Mouse (Mus musculus): ENCODE measurements at regions not wholly inside any gene's neighbourhood (a gene's known extent, or its start where the extent isn't known, plus 50 kb on each side); places are given as distances from the start of the nearest gene placed in this dataset.

DNA sequence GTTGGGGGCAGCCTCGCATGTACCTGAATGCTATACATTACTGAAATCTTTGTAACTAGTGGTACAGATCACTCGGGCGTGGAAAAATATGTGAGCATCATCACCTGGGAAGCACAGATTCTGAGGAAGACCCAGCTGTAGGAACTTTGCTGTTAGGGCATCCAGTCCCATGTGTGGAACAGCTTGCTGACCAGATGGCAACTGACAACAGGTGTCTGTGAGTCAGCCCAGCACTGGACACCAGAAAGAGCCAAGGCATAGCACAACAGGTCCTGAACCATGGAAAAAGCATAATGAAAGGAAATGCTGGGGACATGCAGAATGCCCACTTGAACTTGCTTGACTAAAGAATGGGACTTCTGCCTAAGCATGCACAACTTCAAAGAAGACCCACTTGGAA lies 115.3 kb upstream of the Igf1 start:
- Histone ChIP-seq H3K4me2 (replicated peaks) (no peak overlapping the region), H3K27ac (no peak overlapping the region), H3K36me3 (no peaks in the 10 kb centered on the region), H3K27me3 (replicated peaks) (no peaks in the 10 kb centered on the region), H3K4me3 (no peak overlapping the region), H3K9ac (no peak overlapping the region), H3K4me1 (no peaks in the 10 kb centered on the region), H3K9me3 (no peaks in the 10 kb centered on the region)
- no peak for ATAC-seq (ENCODE audit: low FRiP score, low read depth)
- 86% methylated on average over 3 of the region's 3 CpGs for WGBS

DNA sequence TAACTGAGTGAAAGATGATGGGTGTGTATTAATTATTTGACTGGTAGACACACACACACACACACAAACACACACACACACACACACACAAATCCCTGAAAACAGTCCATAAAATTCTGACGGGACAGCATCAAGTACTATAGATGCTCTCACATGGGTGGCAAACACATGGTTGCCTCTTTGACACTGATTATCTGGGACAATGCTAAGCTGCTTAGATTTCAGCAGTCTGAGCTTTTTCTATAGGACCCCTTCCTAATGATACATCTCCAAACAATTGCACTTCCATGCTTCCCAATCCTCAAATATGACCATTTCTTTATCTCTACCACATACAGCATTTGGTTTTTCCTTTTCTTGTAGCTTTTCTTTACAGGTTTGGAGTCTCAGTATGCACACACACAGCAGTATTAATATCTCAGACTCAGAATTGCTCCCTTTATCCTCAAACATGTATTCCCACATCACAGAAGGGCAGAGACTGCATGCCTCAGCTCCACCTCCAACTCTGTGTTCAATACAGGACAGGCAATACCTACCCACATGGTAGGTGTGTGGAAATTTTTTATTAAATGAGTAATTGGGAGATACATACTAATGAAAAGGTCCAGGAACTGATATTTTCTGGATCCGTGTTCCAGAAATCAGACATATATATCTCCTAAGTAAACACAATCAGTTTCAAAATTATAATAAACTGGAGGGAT lies 110.1 kb upstream of the Igf1 start:
- H3K27ac ChIP-seq = no peak overlapping the region
- no peaks in the 10 kb centered on the region for H3K36me3 ChIP-seq
- no peak overlapping the region for H3K4me3 ChIP-seq
- no peak overlapping the region for H3K4me2 ChIP-seq (replicated peaks)
- no peak for ATAC-seq (ENCODE audit: low FRiP score, low read depth)
- H3K9ac ChIP-seq = no peak overlapping the region
- no peaks in the 10 kb centered on the region for H3K4me1 ChIP-seq
- no peaks in the 10 kb centered on the region for H3K9me3 ChIP-seq
- H3K27me3 ChIP-seq (replicated peaks) = no peaks in the 10 kb centered on the region
- 88% methylated on average over 2 of the region's 2 CpGs for WGBS

DNA sequence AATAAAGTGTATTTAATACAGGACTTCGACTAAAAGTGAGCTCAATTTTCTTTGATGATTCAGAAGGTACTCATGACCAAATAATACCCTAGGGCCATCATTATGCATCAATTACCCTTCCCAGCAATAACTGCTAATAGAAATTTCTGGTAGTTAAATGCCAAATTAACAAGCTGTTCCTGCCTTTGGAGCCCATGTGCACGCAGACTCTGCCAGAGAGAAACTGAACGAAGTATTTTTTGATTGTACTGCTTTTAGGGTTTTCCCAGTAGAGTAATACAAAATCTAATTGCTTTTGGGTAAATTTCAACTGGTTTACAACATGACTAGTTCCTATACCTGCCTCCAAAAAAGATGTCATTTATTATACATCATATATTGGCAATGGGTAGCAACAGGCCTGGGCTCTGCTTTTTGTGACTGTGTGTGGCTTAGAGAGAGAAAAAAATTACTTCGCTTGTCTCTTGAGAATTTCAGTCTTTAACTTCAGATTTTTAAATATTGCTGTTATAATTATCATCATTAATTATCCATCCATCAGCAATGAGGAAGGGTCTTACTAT lies 109.4 kb upstream of the Igf1 start:
- H3K27ac ChIP-seq = no peak overlapping the region
- H3K27me3 ChIP-seq (replicated peaks) = no peaks in the 10 kb centered on the region
- H3K4me3 ChIP-seq = no peak overlapping the region
- H3K9ac ChIP-seq = no peak overlapping the region
- H3K36me3 ChIP-seq = no peaks in the 10 kb centered on the region
- no peak overlapping the region for H3K4me2 ChIP-seq (replicated peaks)
- no peaks in the 10 kb centered on the region for H3K4me1 ChIP-seq
- no peaks in the 10 kb centered on the region for H3K9me3 ChIP-seq
- WGBS = 79% methylated on average over 4 of the region's 4 CpGs
- 0 out of 2 replicates have a peak, but pooled peaks have one; percentile 13 for ATAC-seq (ENCODE audit: low FRiP score, low read depth)

GRCm38 (mm10) chr10:87750321-87750720 lies 107.7 kb upstream of the Igf1 start:
- no peak for ATAC-seq (ENCODE audit: low FRiP score, low read depth)
- no peaks in the 10 kb centered on the region for H3K27me3 ChIP-seq (replicated peaks)
- H3K4me3 ChIP-seq = no peak overlapping the region
- H3K4me2 ChIP-seq (replicated peaks) = no peak overlapping the region
- no peaks in the 10 kb centered on the region for H3K36me3 ChIP-seq
- H3K27ac ChIP-seq = no peak overlapping the region
- H3K4me1 ChIP-seq = no peaks in the 10 kb centered on the region
- H3K9me3 ChIP-seq = no peaks in the 10 kb centered on the region
- H3K9ac ChIP-seq = no peak overlapping the region

DNA sequence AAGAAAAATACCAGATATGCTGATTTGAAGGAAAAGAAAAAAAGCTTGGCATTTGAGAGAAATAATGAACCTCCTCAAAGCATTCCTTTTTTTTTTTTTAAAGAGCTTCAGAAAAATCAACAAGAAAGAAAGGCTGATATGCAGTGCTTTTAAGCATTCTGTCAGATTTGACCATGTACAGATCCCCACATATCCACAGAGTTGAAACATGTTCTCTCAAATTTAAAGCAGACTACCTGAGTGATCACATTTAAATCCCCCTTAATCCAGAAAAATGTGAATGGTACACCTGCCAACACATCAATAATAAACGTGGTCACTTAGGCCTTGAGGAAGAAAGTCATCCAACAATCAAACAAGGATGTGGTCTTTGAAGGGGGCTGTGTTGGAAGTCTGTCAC lies 107.1 kb upstream of the Igf1 start:
- Histone ChIP-seq H3K27ac (no peak overlapping the region), H3K9ac (no peak overlapping the region), H3K4me1 (no peaks in the 10 kb centered on the region), H3K9me3 (no peaks in the 10 kb centered on the region), H3K4me2 (replicated peaks) (no peak overlapping the region), H3K27me3 (replicated peaks) (no peaks in the 10 kb centered on the region), H3K4me3 (no peak overlapping the region), H3K36me3 (no peaks in the 10 kb centered on the region)
- WGBS = 61% methylated on average over 1 of the region's 1 CpGs
- no peak for ATAC-seq (ENCODE audit: low FRiP score, low read depth)

DNA sequence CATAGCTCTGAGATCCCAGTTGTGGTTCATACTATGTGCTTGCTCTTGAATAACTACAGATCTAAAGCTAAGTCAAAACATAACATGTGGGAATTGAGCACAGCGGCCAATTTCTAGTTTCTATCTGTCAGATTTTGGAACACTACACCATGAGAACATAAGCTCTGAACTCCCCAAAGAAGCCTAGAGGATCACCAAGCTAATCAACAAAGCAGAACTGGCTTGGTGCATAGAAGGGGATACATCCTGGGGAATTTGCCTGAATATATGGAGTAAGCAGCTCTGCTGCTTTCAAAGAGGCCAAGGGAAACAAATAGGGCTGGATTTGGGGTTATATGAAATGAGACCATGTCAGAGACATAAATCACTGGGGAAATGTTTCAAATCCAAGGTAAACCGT lies 105.9 kb upstream of the Igf1 start:
- no peaks in the 10 kb centered on the region for H3K9me3 ChIP-seq
- H3K4me3 ChIP-seq = no peak overlapping the region
- no peak for ATAC-seq (ENCODE audit: low FRiP score, low read depth)
- H3K4me1 ChIP-seq = no peaks in the 10 kb centered on the region
- H3K9ac ChIP-seq = no peak overlapping the region
- H3K4me2 ChIP-seq (replicated peaks) = no peak overlapping the region
- H3K27me3 ChIP-seq (replicated peaks) = no peaks in the 10 kb centered on the region
- H3K27ac ChIP-seq = no peak overlapping the region
- WGBS = 84% methylated on average over 2 of the region's 2 CpGs
- H3K36me3 ChIP-seq = no peaks in the 10 kb centered on the region

GRCm38 (mm10) chr10:87753483-87753882 lies 104.6 kb upstream of the Igf1 start:
- H3K4me1 ChIP-seq = no peaks in the 10 kb centered on the region
- H3K36me3 ChIP-seq = no peaks in the 10 kb centered on the region
- no peaks in the 10 kb centered on the region for H3K9me3 ChIP-seq
- no peak overlapping the region for H3K4me3 ChIP-seq
- H3K9ac ChIP-seq = no peak overlapping the region
- no peak overlapping the region for H3K4me2 ChIP-seq (replicated peaks)
- no peak overlapping the region for H3K27ac ChIP-seq
- H3K27me3 ChIP-seq (replicated peaks) = no peaks in the 10 kb centered on the region
- whole genome bisulfite sequencing = 51% methylated on average over 1 of the region's 1 CpGs
- no peak for ATAC-seq (ENCODE audit: low FRiP score, low read depth)

- Histone ChIP-seq H3K4me2 (replicated peaks) (no peak overlapping the region), H3K9me3 (no peaks in the 10 kb centered on the region), H3K4me1 (no peaks in the 10 kb centered on the region), H3K27me3 (replicated peaks) (no peaks in the 10 kb centered on the region), H3K36me3 (no peaks in the 10 kb centered on the region), H3K27ac (no peak overlapping the region), H3K4me3 (no peak overlapping the region), H3K9ac (no peak overlapping the region)
- ATAC-seq (ENCODE audit: low FRiP score, low read depth) = no peak
- 83% methylated on average over 5 of the region's 5 CpGs for WGBS
Observed at GRCm38 (mm10) chr10:87761528-87762030, 96.5 kb upstream of the Igf1 start.

DNA sequence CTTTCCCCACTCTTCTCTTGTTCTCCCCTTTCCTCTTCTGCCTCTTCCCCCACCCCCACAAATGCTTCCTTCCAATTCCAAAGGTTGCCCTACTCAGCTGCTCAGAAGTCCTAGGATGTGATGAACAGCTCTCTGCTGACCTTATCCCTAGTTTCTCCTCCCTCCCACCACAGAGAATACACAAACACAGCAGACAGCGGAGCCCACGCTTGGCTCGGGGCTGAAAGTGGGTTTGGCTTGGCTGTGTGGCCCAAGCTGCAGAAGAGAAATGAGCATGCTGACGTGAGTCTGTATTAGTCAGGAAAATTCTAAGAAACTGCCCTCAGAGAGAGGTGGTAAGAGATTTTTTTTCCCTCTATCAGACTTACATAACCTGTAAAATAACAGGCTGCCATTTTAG lies 70.5 kb upstream of the Igf1 start:
- 71% methylated on average over 4 of the region's 4 CpGs for WGBS
- Histone ChIP-seq H3K9ac (no peak overlapping the region), H3K4me3 (no peak overlapping the region), H3K9me3 (no peaks in the 10 kb centered on the region), H3K27me3 (replicated peaks) (no peaks in the 10 kb centered on the region), H3K36me3 (no peaks in the 10 kb centered on the region), H3K27ac (no peak overlapping the region), H3K4me1 (no peaks in the 10 kb centered on the region), H3K4me2 (replicated peaks) (no peak overlapping the region)
- no peak for ATAC-seq (ENCODE audit: low FRiP score, low read depth)

DNA sequence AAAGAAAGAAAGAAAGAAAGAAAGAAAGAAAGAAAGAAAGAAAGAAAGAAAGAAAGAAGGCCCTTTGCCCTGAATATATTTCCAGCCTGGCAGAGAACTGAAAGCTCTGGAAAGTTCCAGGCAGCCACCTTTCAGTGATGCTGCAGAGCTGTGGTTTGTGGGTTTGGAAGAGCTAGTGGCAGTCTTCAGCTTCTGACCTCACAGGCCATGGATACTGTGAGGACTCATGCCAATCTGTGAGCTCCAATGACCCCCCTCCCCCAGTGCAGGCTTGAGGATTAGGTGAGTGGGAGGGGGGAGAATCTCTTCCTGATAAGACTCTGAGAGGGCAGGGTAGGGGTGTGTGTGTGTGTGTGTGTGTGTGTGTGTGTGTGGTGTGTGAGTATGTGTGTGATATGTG lies 65.7 kb upstream of the Igf1 start:
- no peak for ATAC-seq (ENCODE audit: low FRiP score, low read depth)

GRCm38 (mm10) chr10:87803936-87804791 lies 53.9 kb upstream of the Igf1 start:
- H3K4me2 ChIP-seq (replicated peaks) = no peak overlapping the region
- no peak for ATAC-seq (ENCODE audit: low FRiP score, low read depth)
- no peaks in the 10 kb centered on the region for H3K4me1 ChIP-seq
- H3K36me3 ChIP-seq = no peaks in the 10 kb centered on the region
- H3K9me3 ChIP-seq = no peaks in the 10 kb centered on the region
- no peak overlapping the region for H3K4me3 ChIP-seq
- H3K27me3 ChIP-seq (replicated peaks) = no peaks in the 10 kb centered on the region
- no peak overlapping the region for H3K27ac ChIP-seq
- no peak overlapping the region for H3K9ac ChIP-seq
- 85% methylated on average over 5 of the region's 5 CpGs for WGBS

More for the DNA sequence above, 65.7 kb upstream of the Igf1 start:
- Histone ChIP-seq H3K4me2 (replicated peaks) (no peak overlapping the region), H3K9me3 (no peaks in the 10 kb centered on the region), H3K36me3 (no peaks in the 10 kb centered on the region), H3K4me3 (no peak overlapping the region), H3K27me3 (replicated peaks) (no peaks in the 10 kb centered on the region), H3K27ac (no peak overlapping the region), H3K4me1 (no peaks in the 10 kb centered on the region), H3K9ac (no peak overlapping the region)

- no peaks in the 10 kb centered on the region for H3K9me3 ChIP-seq
- no peak overlapping the region for H3K4me2 ChIP-seq (replicated peaks)
- H3K4me1 ChIP-seq = no peaks in the 10 kb centered on the region
- no peaks in the 10 kb centered on the region for H3K27me3 ChIP-seq (replicated peaks)
- H3K9ac ChIP-seq = no peak overlapping the region
- no peaks in the 10 kb centered on the region for H3K36me3 ChIP-seq
- no peak overlapping the region for H3K4me3 ChIP-seq
- WGBS = 100% methylated on average over 1 of the region's 1 CpGs
- no peak overlapping the region for H3K27ac ChIP-seq
- no peak for ATAC-seq (ENCODE audit: low FRiP score, low read depth)
Observed at GRCm38 (mm10) chr10:87804792-87805082, 53.3 kb upstream of the Igf1 start.
